Mouse (Mus musculus) cerebellum, adult 2 months (tissue): ENCODE results near the gene Asf1b.

ENCODE experiments used
- CTCF ChIP-seq: fragments of 200-500 bp; IDR thresholded peaks from 2 replicates; pipeline ENCODE4 v1.5.1; 2011; ENCODE audit warnings: low read depth, mild to moderate bottlenecking, control low read depth, low read length, moderate library complexity, borderline replicate concordance; ENCODE audit not compliant: insufficient read depth
- POLR2A ChIP-seq: fragments of 200-500 bp; IDR thresholded peaks from 2 replicates; pipeline ENCODE4 v1.6.1; 2011; ENCODE audit warnings: low read length, control low read depth, borderline replicate concordance; ENCODE audit not compliant: insufficient read depth

GRCm38 (mm10) chr8:83994030-83994429 lies 38.7 kb downstream of the Asf1b start:
- TF ChIP-seq CTCF, result no peak
- TF ChIP-seq POLR2A, result no peak
